Mouse (Mus musculus) erythroblast, embryonic 14.5 days (primary cell): Measurements from ENCODE around the gene Sycn.

Source experiments
- GATA1 ChIP-seq: IDR thresholded peaks from 2 replicates; pipeline ENCODE4 v1.6.1; 2012; ENCODE audit warnings: low read length, inconsistent platforms, mixed read lengths
- TAL1 ChIP-seq: IDR thresholded peaks from 3 replicates; pipeline ENCODE4 v1.6.1; 2012; ENCODE audit warnings: low read length, inconsistent platforms, mixed read lengths

DNA sequence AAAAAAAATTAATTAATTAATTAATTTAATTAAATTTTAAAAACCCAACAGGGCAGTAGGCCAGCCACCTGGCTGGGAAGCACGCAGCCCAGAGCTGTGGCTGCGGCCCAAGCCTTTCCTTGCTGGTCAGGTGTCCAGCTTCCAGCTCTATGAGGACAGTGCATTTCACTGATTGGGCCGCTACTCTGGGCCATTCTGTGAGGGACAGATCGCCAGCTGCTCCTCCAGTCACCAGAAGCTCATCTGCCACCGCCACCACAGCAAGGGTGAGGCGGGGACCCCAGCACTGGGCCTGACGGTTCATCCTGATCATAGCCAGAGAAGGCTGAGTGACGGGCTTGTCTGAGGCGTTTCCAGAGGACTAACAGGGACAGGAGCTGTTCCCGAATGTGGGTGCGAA lies 21.3 kb downstream of the Sycn start:
- TF ChIP-seq GATA1 (no peak), TAL1 (no peak)
